Mouse (Mus musculus): ENCODE results near the gene Gm20403. TPM values are rescaled to one million over a fixed set of nuclear protein-coding genes. Genes with fewer than 3 reads are reported as not detected.
"Not testable (repeated sequence)": the region's sequence is repeated elsewhere in the genome, so short reads cannot be mapped to it uniquely, and the experiment has no call there.

Gene Gm20403
- polyA plus RNA-seq, 1 experiment from 2014 or later: not detected

GRCm38 (mm10) chr12:55006071-55006470 lies 19.7 kb upstream of the Gm20403 start:
- Histone ChIP-seq H3K4me2 (no peak overlapping the region), H3K27ac (replicated peaks) (no peak overlapping the region), H3K9ac (no peak overlapping the region), H3K9me3 (peaks cover 5% of the 10 kb centered on the region; the same call in 1 of the 2 replicates), H3K36me3 (no peaks in the 10 kb centered on the region), H3K27me3 (replicated peaks) (no peaks in the 10 kb centered on the region), H3K4me1 (no peaks in the 10 kb centered on the region), H3K4me3 (no peak overlapping the region)
- no peak for ATAC-seq (ENCODE audit: extremely low read depth, insufficient number of reproducible peaks, low FRiP score, low TSS enrichment)
- 91% methylated on average over 7 of the region's 7 CpGs for WGBS

GRCm38 (mm10) chr12:55004396-55004795 lies 18.1 kb upstream of the Gm20403 start:
- Histone ChIP-seq H3K9ac (no peak overlapping the region), H3K4me1 (no peaks in the 10 kb centered on the region), H3K4me2 (no peak overlapping the region), H3K27ac (replicated peaks) (no peak overlapping the region), H3K4me3 (no peak overlapping the region), H3K9me3 (peaks cover 5% of the 10 kb centered on the region; the same call in 1 of the 2 replicates), H3K36me3 (no peaks in the 10 kb centered on the region), H3K27me3 (replicated peaks) (no peaks in the 10 kb centered on the region)
- 83% methylated on average over 3 of the region's 3 CpGs for WGBS
- ATAC-seq (ENCODE audit: extremely low read depth, insufficient number of reproducible peaks, low FRiP score, low TSS enrichment): no peak

- no peak overlapping the region for H3K9ac ChIP-seq
- WGBS: 77% methylated on average over 5 of the region's 5 CpGs
Observed at GRCm38 (mm10) chr12:55003843-55004242, 17.5 kb upstream of the Gm20403 start.

GRCm38 (mm10) chr12:55002532-55002931 lies 16.2 kb upstream of the Gm20403 start:
- H3K9ac ChIP-seq; H3K27me3 ChIP-seq (replicated peaks); H3K4me2 ChIP-seq; H3K4me3 ChIP-seq; H3K27ac ChIP-seq (replicated peaks); H3K9me3 ChIP-seq; H3K4me1 ChIP-seq; ATAC-seq (ENCODE audit: extremely low read depth, insufficient number of reproducible peaks, low FRiP score, low TSS enrichment); H3K36me3 ChIP-seq: not testable (repeated sequence)
- WGBS: 77% methylated on average over 7 of the region's 7 CpGs

More at GRCm38 (mm10) chr12:55003843-55004242, 17.5 kb upstream of the Gm20403 start:
- H3K27ac ChIP-seq (replicated peaks): no peak overlapping the region
- H3K4me1 ChIP-seq: no peaks in the 10 kb centered on the region
- ATAC-seq (ENCODE audit: extremely low read depth, insufficient number of reproducible peaks, low FRiP score, low TSS enrichment): no peak
- no peak overlapping the region for H3K4me3 ChIP-seq
- no peaks in the 10 kb centered on the region for H3K27me3 ChIP-seq (replicated peaks)
- H3K4me2 ChIP-seq: no peak overlapping the region
- H3K36me3 ChIP-seq: no peaks in the 10 kb centered on the region
- peaks cover 5% of the 10 kb centered on the region; the same call in 1 of the 2 replicates for H3K9me3 ChIP-seq

GRCm38 (mm10) chr12:54999016-54999690 lies 12.8 kb upstream of the Gm20403 start:
- no peaks in the 10 kb centered on the region; the same call in 1 of the 2 replicates for H3K27me3 ChIP-seq (replicated peaks)
- ATAC-seq (ENCODE audit: extremely low read depth, insufficient number of reproducible peaks, low FRiP score, low TSS enrichment): no peak
- no peak overlapping the region for H3K4me3 ChIP-seq
- no peaks in the 10 kb centered on the region for H3K9me3 ChIP-seq
- no peak overlapping the region for H3K4me2 ChIP-seq
- no peaks in the 10 kb centered on the region for H3K4me1 ChIP-seq
- no peaks in the 10 kb centered on the region for H3K36me3 ChIP-seq
- 67% methylated on average over 14 of the region's 14 CpGs for WGBS
- 0 out of 2 replicates have a peak overlapping the region, but pooled peaks have one; percentile 26 for H3K9ac ChIP-seq
- no peak overlapping the region for H3K27ac ChIP-seq (replicated peaks)

- H3K27me3 ChIP-seq (replicated peaks): no peaks in the 10 kb centered on the region; the same call in 1 of the 2 replicates
- no peak overlapping the region for H3K4me2 ChIP-seq
- no peak overlapping the region for H3K27ac ChIP-seq (replicated peaks)
- no peaks in the 10 kb centered on the region for H3K4me1 ChIP-seq
- 69% methylated on average over 5 of the region's 5 CpGs for WGBS
- no peaks in the 10 kb centered on the region for H3K9me3 ChIP-seq
- no peak overlapping the region for H3K9ac ChIP-seq
- no peak overlapping the region for H3K4me3 ChIP-seq
- no peak for ATAC-seq (ENCODE audit: extremely low read depth, insufficient number of reproducible peaks, low FRiP score, low TSS enrichment)
- H3K36me3 ChIP-seq: no peaks in the 10 kb centered on the region
Observed at GRCm38 (mm10) chr12:54998411-54998810, 12.1 kb upstream of the Gm20403 start.

GRCm38 (mm10) chr12:54996979-54997474 lies 10.7 kb upstream of the Gm20403 start:
- no peak overlapping the region for H3K4me2 ChIP-seq
- H3K4me3 ChIP-seq: no peak overlapping the region
- no peak for ATAC-seq (ENCODE audit: extremely low read depth, insufficient number of reproducible peaks, low FRiP score, low TSS enrichment)
- no peaks in the 10 kb centered on the region for H3K9me3 ChIP-seq
- no peaks in the 10 kb centered on the region; the same call in 1 of the 2 replicates for H3K27me3 ChIP-seq (replicated peaks)
- H3K36me3 ChIP-seq: no peaks in the 10 kb centered on the region
- 0 out of 2 replicates have a peak, but pooled peaks cover 4% of the 10 kb centered on the region for H3K4me1 ChIP-seq
- 70% methylated on average over 6 of the region's 6 CpGs for WGBS
- no peak overlapping the region for H3K27ac ChIP-seq (replicated peaks)
- H3K9ac ChIP-seq: no peak overlapping the region

- Histone ChIP-seq H3K27ac (replicated peaks) (no peak overlapping the region), H3K9me3 (no peaks in the 10 kb centered on the region), H3K4me1 (0 out of 2 replicates have a peak, but pooled peaks cover 4% of the 10 kb centered on the region), H3K27me3 (replicated peaks) (no peaks in the 10 kb centered on the region; the same call in 1 of the 2 replicates), H3K4me2 (no peak overlapping the region), H3K9ac (no peak overlapping the region), H3K36me3 (no peaks in the 10 kb centered on the region), H3K4me3 (no peak overlapping the region)
- no peak for ATAC-seq (ENCODE audit: extremely low read depth, insufficient number of reproducible peaks, low FRiP score, low TSS enrichment)
- 54% methylated on average over 3 of the region's 3 CpGs for WGBS
Observed at GRCm38 (mm10) chr12:54995965-54996364, 9.6 kb upstream of the Gm20403 start.

GRCm38 (mm10) chr12:54994418-54994817 lies 8.1 kb upstream of the Gm20403 start:
- Histone ChIP-seq H3K27ac (replicated peaks) (no peak overlapping the region), H3K27me3 (replicated peaks) (no peaks in the 10 kb centered on the region; the same call in 1 of the 2 replicates), H3K9me3 (no peaks in the 10 kb centered on the region), H3K36me3 (no peaks in the 10 kb centered on the region), H3K4me3 (no peak overlapping the region), H3K4me1 (0 out of 2 replicates have a peak, but pooled peaks cover 4% of the 10 kb centered on the region), H3K4me2 (no peak overlapping the region), H3K9ac (no peak overlapping the region)
- ATAC-seq (ENCODE audit: extremely low read depth, insufficient number of reproducible peaks, low FRiP score, low TSS enrichment): no peak
- WGBS: 75% methylated on average over 4 of the region's 4 CpGs

- no peak for ATAC-seq (ENCODE audit: extremely low read depth, insufficient number of reproducible peaks, low FRiP score, low TSS enrichment)
- no peak overlapping the region for H3K9ac ChIP-seq
- 0 out of 2 replicates have a peak, but pooled peaks cover 4% of the 10 kb centered on the region for H3K4me1 ChIP-seq
- H3K4me2 ChIP-seq: no peak overlapping the region
- no peak overlapping the region for H3K4me3 ChIP-seq
- no peak overlapping the region for H3K27ac ChIP-seq (replicated peaks)
- H3K9me3 ChIP-seq: no peaks in the 10 kb centered on the region
- H3K27me3 ChIP-seq (replicated peaks): no peaks in the 10 kb centered on the region; the same call in 1 of the 2 replicates
- no peaks in the 10 kb centered on the region for H3K36me3 ChIP-seq
- WGBS: 61% methylated on average over 6 of the region's 6 CpGs
Observed at GRCm38 (mm10) chr12:54994068-54994386, 7.7 kb upstream of the Gm20403 start.

- Histone ChIP-seq H3K9me3 (no peaks in the 10 kb centered on the region), H3K27ac (replicated peaks) (no peak overlapping the region), H3K9ac (no peak overlapping the region), H3K4me1 (0 out of 2 replicates have a peak, but pooled peaks cover 4% of the 10 kb centered on the region), H3K27me3 (replicated peaks) (no peaks in the 10 kb centered on the region; the same call in 1 of the 2 replicates), H3K36me3 (no peaks in the 10 kb centered on the region), H3K4me3 (no peak overlapping the region), H3K4me2 (no peak overlapping the region)
- WGBS: 44% methylated on average over 16 of the region's 16 CpGs
- no peak for ATAC-seq (ENCODE audit: extremely low read depth, insufficient number of reproducible peaks, low FRiP score, low TSS enrichment)
Observed at GRCm38 (mm10) chr12:54993246-54994067, 7.1 kb upstream of the Gm20403 start.

Data from heart, embryonic 13.5 days (tissue).